Mouse (Mus musculus): Measurements from ENCODE around the gene Ankrd11. TPM values are rescaled to one million over a fixed set of nuclear protein-coding genes. Genes with fewer than 3 reads are reported as not detected.

The Ankrd11 gene
- polyA plus RNA-seq, 1 experiment from 2014 or later: 64.9 TPM

DNA sequence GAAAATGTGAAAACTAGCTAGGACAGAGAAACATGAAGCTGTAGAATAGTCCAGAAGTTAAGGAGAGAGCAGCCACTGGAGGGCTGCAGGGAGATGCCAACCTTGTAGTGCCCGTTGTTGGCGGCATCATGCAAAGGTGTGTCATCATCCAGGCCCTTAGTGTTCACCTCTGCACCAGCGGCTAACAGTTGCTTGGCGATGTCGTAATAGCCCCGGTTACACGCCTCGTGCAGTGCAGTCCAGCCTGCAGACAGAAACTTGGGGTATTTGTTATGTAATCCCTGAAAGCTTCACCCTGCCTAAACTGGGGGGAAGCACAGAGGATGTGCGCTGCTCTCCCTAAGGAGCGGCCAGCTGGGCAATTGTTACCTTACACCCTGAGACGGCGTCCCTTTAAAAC is 143.6 kb downstream of the Ankrd11 start:
- no peak for ATAC-seq (ENCODE audit: low FRiP score, low read depth)
- H3K27ac ChIP-seq (replicated peaks): no peak overlapping the region
- H3K4me2 ChIP-seq (replicated peaks): no peak overlapping the region
- H3K27me3 ChIP-seq: no peaks in the 10 kb centered on the region
- H3K36me3 ChIP-seq: peaks cover 68% of the 10 kb centered on the region
- 96% methylated on average over 12 of the region's 12 CpGs for WGBS
- no peak overlapping the region for H3K9ac ChIP-seq (replicated peaks)
- no peaks in the 10 kb centered on the region for H3K4me1 ChIP-seq
- no peak overlapping the region for H3K4me3 ChIP-seq
- no peaks in the 10 kb centered on the region for H3K9me3 ChIP-seq

DNA sequence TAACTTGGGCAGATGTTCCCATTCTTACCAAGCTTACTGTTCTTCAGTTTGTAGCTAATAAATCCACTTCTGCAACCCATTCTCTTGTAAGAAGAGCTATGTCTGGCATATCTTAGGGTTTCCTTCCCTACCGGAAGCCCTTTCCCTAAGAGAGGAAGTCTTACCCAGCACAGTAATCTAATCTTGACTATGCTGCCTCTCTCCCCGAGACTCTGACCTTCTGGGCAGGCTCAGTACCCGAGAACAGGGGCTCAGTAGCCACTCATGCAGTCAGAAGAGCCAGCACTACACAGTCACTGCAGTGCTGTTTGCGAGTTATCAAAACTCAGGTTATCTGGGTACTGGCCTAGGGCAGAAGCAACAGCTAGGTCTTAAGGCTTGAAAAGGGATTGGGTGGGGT is 144.1 kb downstream of the Ankrd11 start:
- Histone ChIP-seq H3K4me2 (replicated peaks) (no peak overlapping the region), H3K4me1 (no peaks in the 10 kb centered on the region), H3K4me3 (no peak overlapping the region), H3K9ac (replicated peaks) (no peak overlapping the region), H3K36me3 (peaks cover 72% of the 10 kb centered on the region), H3K27me3 (no peaks in the 10 kb centered on the region), H3K27ac (replicated peaks) (no peak overlapping the region), H3K9me3 (no peaks in the 10 kb centered on the region)
- ATAC-seq (ENCODE audit: low FRiP score, low read depth): no peak
- 89% methylated on average over 4 of the region's 4 CpGs for WGBS

DNA sequence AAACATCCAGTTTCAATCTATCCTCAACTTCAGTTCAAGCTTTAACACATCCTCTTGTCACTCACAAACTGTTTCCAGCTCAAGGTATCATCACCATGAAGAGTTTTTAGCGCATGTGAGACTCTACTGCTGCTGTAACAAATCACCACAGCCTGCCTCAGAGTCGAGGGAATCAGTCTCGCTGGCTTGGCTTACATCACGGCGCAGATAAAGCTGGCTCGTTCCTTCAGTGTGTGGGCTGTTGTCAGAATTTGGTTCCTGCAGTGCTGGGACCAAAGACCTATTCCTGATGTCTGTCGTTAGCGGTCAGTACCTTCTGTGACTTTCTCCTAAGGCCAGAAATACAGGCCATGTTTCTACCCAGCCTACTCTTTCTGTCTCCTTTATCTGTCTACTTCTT is 144.9 kb downstream of the Ankrd11 start:
- no peak for ATAC-seq (ENCODE audit: low FRiP score, low read depth)
- H3K4me3 ChIP-seq: no peak overlapping the region
- no peak overlapping the region for H3K27ac ChIP-seq (replicated peaks)
- WGBS: 90% methylated on average over 8 of the region's 8 CpGs
- no peaks in the 10 kb centered on the region for H3K9me3 ChIP-seq
- peaks cover 80% of the 10 kb centered on the region for H3K36me3 ChIP-seq
- no peaks in the 10 kb centered on the region for H3K4me1 ChIP-seq
- H3K27me3 ChIP-seq: no peaks in the 10 kb centered on the region
- H3K9ac ChIP-seq (replicated peaks): no peak overlapping the region
- no peak overlapping the region for H3K4me2 ChIP-seq (replicated peaks)

DNA sequence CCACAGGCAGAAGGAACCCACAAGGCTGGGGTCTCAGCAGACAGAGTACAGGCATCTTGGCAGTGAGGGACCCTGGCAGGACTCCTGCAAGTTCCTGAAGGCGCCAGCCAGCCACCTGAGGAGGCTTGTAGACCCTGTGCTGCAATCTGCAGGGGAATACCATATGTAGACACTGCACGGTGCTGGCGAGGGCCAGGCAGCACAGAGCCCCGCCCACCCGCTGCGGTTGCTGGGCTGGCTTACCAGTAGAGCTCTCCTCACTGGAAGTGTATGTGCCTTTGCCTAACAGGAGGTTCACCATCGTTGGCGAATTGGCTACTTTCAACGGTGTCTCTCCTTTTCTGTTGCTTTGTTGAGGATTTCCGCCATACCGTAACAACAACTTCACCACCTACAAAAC is 145.8 kb downstream of the Ankrd11 start:
- Histone ChIP-seq H3K27me3 (no peaks in the 10 kb centered on the region), H3K27ac (replicated peaks) (no peak overlapping the region), H3K9me3 (no peaks in the 10 kb centered on the region), H3K4me2 (replicated peaks) (no peak overlapping the region), H3K36me3 (peaks cover 89% of the 10 kb centered on the region), H3K9ac (replicated peaks) (no peak overlapping the region), H3K4me1 (no peaks in the 10 kb centered on the region), H3K4me3 (no peak overlapping the region)
- no peak for ATAC-seq (ENCODE audit: low FRiP score, low read depth)
- WGBS: 93% methylated on average over 11 of the region's 11 CpGs

DNA sequence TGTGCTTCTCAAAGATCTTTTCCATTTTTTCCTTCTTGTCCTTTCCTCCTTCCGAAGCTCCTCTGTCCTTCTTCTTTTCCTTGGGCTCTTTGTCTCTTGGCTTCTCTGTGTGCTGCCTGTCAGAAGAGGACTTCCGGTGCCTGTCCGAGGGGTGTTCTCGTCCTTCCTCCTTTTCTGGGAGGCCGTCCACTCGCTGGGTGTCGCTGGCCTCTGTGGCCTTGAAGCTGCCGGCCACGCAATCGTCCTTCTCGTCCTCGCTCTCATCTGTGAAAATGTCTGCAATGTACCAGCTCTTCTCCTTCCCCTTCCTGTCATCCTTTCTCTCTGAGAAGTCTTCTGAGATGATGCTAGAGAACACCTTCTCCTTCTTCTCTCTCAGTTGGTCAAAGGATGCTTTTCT is 148.6 kb downstream of the Ankrd11 start:
- H3K4me1 ChIP-seq: no peaks in the 10 kb centered on the region
- H3K27me3 ChIP-seq: no peaks in the 10 kb centered on the region
- ATAC-seq (ENCODE audit: low FRiP score, low read depth): no peak
- H3K9ac ChIP-seq (replicated peaks): no peak overlapping the region
- H3K4me2 ChIP-seq (replicated peaks): no peak overlapping the region
- no peak overlapping the region for H3K4me3 ChIP-seq
- WGBS: 93% methylated on average over 12 of the region's 12 CpGs
- H3K36me3 ChIP-seq: peaks cover 98% of the 10 kb centered on the region
- H3K9me3 ChIP-seq: no peaks in the 10 kb centered on the region
- no peak overlapping the region for H3K27ac ChIP-seq (replicated peaks)

DNA sequence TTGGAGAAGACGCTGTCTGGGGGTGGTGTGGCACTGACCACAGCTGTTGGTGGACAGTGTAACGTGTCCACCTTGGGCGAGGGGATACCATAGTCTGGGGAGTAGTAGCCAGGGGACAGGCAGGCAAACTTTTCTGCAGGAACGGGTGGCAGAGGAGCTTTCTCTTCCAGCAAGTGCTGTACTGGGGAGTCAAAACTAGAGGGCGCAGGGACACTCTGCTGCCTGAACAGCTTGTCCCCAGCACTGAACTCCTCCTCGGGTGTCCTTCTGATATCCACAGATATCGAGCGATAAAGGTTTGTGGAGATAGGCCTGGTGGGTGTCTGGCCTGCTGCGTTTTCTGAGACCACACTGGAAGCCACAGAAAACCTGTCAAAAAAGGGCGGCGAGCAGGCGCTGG is 150.6 kb downstream of the Ankrd11 start:
- H3K27ac ChIP-seq (replicated peaks): no peak overlapping the region
- H3K4me1 ChIP-seq: no peaks in the 10 kb centered on the region
- peaks cover 98% of the 10 kb centered on the region for H3K36me3 ChIP-seq
- no peak overlapping the region for H3K4me3 ChIP-seq
- H3K27me3 ChIP-seq: no peaks in the 10 kb centered on the region
- ATAC-seq (ENCODE audit: low FRiP score, low read depth): no peak
- H3K9ac ChIP-seq (replicated peaks): no peak overlapping the region
- no peaks in the 10 kb centered on the region for H3K9me3 ChIP-seq
- WGBS: 89% methylated on average over 12 of the region's 12 CpGs
- H3K4me2 ChIP-seq (replicated peaks): no peak overlapping the region

DNA sequence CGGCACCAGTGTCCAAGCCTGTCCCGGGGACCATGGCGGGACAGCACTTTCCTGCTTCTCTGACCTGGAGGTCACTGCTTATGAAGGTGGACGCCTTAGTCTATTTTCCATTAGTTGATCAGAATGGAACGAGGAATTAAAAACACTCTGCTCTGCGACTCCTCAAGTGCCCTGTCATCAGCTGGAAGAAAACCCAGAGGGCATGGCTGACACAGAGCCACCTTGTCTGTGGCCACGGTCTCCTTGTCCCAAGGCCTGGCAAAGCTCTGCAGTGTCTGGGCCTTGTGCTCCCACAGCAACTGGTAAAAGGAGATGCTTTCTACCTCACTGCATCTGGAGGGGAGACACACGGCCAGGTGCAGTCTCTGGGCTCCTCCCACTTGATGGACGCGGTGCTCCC is 158.4 kb downstream of the Ankrd11 start:
- H3K27ac ChIP-seq (replicated peaks): no peak overlapping the region
- no peaks in the 10 kb centered on the region for H3K9me3 ChIP-seq
- ATAC-seq (ENCODE audit: low FRiP score, low read depth): no peak
- WGBS: 93% methylated on average over 10 of the region's 10 CpGs
- H3K9ac ChIP-seq (replicated peaks): no peak overlapping the region
- H3K4me1 ChIP-seq: no peaks in the 10 kb centered on the region
- H3K27me3 ChIP-seq: no peaks in the 10 kb centered on the region
- H3K4me2 ChIP-seq (replicated peaks): no peak overlapping the region
- H3K4me3 ChIP-seq: no peak overlapping the region
- H3K36me3 ChIP-seq: peaks cover 74% of the 10 kb centered on the region

DNA sequence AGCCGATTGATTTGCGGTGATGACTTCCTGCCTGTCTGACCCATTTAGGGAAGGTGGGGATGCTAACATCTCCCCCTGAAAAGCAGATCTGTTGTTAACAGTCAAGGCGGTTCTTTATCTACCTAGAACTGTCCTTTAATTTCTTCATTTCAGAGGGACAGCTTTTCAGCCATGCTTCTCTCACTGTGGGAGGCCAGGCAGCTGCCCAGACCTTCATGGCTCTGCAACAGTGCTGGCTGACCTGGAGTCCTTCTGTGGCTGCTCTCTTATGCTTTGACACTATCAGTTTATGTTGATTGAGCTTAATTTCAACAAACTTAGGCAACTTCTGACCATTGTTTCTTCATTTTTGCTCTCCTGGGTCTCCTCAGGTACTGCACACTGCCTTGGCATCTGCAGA is 161.8 kb downstream of the Ankrd11 start:
- no peaks in the 10 kb centered on the region for H3K9me3 ChIP-seq
- no peak for ATAC-seq (ENCODE audit: low FRiP score, low read depth)
- 57% methylated on average over 3 of the region's 3 CpGs for WGBS
- H3K27me3 ChIP-seq: no peaks in the 10 kb centered on the region
- H3K9ac ChIP-seq (replicated peaks): no peak overlapping the region
- no peaks in the 10 kb centered on the region for H3K4me1 ChIP-seq
- no peak overlapping the region for H3K4me3 ChIP-seq
- no peak overlapping the region for H3K4me2 ChIP-seq (replicated peaks)
- H3K27ac ChIP-seq (replicated peaks): no peak overlapping the region
- H3K36me3 ChIP-seq: peaks cover 41% of the 10 kb centered on the region

DNA sequence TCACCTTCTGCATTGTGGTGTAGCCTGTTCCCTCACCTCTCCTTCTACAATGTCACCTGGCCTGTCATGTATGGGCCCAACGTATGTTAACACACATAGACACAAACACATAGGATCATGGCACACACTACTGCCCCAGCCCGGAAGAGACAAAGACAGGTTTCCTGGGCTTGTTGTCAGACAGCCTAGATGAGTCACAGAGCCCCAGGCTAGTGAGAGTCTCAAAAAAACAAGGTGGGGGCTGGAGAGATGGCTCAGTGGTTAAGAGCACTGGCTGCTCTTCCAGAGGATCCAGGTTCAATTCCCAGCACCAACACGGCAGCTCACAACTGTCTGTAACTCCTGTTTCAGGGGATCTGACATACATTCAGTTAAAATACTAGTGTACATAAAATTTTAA is 163.8 kb downstream of the Ankrd11 start:
- Histone ChIP-seq H3K4me2 (replicated peaks) (no peak overlapping the region), H3K36me3 (peaks cover 21% of the 10 kb centered on the region), H3K27ac (replicated peaks) (no peak overlapping the region), H3K9ac (replicated peaks) (no peak overlapping the region), H3K9me3 (no peaks in the 10 kb centered on the region), H3K4me3 (no peak overlapping the region), H3K27me3 (no peaks in the 10 kb centered on the region), H3K4me1 (no peaks in the 10 kb centered on the region)
- no peak for ATAC-seq (ENCODE audit: low FRiP score, low read depth)
- WGBS: 88% methylated on average over 3 of the region's 3 CpGs

DNA sequence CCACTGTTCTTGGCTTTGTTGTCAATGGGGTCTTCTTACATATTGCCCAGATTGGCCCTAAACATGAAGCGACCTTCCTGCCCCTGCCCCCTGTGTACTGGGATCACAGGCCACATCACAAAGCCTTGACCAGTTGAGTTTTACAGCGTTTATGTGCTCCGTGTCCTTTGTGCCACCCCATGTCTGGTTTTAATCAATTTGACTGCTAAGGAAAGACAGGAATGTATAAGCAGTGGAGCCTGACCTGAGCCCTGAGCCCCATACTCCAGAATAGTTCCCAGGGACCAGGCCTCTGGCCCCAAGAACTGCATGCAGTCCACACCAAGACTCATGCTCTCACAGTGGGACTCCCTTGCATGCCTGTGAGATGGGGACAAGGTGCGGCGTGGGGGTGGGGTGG is 166.9 kb downstream of the Ankrd11 start:
- no peak overlapping the region for H3K9ac ChIP-seq (replicated peaks)
- WGBS: 81% methylated on average over 5 of the region's 5 CpGs
- H3K27ac ChIP-seq (replicated peaks): no peak overlapping the region
- no peak overlapping the region for H3K4me3 ChIP-seq
- no peaks in the 10 kb centered on the region for H3K9me3 ChIP-seq
- no peak for ATAC-seq (ENCODE audit: low FRiP score, low read depth)
- peaks cover 5% of the 10 kb centered on the region for H3K27me3 ChIP-seq
- H3K4me1 ChIP-seq: 0 out of 2 replicates have a peak, but pooled peaks cover 4% of the 10 kb centered on the region
- no peaks in the 10 kb centered on the region for H3K36me3 ChIP-seq
- H3K4me2 ChIP-seq (replicated peaks): no peak overlapping the region

DNA sequence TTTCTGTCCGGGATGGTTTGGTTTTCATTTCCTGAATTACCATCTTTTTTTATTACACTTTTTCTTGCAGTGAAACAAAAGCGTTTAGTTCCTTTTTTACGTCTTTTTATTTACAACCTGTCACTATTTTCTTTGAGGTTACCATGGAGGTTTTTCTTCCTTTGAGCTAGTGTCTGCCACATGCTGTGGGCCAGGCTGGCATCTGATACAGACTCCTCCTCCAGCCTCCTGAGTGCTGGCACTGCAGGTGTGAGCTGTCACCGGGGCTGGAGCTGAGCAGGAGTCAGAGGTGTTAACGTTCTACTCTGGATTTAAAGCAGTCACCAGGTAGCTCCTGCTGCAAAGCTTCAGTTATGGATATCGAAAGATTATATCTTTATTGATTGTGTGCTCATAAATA is 168.9 kb downstream of the Ankrd11 start:
- Histone ChIP-seq H3K9me3 (no peaks in the 10 kb centered on the region), H3K27ac (replicated peaks) (no peak overlapping the region), H3K27me3 (peaks cover 13% of the 10 kb centered on the region), H3K4me3 (no peak overlapping the region), H3K4me2 (replicated peaks) (no peak overlapping the region), H3K4me1 (0 out of 2 replicates have a peak, but pooled peaks cover 5% of the 10 kb centered on the region), H3K36me3 (no peaks in the 10 kb centered on the region), H3K9ac (replicated peaks) (no peak overlapping the region)
- WGBS: 62% methylated on average over 6 of the region's 6 CpGs
- ATAC-seq (ENCODE audit: low FRiP score, low read depth): no peak

DNA sequence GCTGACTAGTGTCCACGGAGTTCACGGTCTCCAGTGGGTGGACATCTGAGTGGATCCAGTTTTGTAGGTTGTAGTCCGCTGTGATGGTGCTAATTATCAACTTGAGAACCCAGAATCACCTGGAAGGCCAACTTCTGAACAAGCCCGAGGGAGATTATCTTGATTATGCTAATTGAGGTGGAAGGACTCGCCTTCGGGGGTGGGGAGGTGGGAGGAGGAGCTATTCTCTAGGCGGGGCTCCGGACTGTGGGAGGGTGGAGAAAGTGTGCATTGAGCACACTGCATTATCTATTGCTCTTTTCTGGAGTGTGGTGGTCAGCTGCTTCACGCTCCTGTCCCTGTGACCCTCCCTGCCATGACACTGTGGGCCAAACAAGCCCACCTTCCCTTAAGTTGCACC is 170.4 kb downstream of the Ankrd11 start:
- Histone ChIP-seq H3K36me3 (no peaks in the 10 kb centered on the region), H3K9me3 (no peaks in the 10 kb centered on the region), H3K27ac (replicated peaks) (no peak overlapping the region), H3K4me2 (replicated peaks) (no peak overlapping the region), H3K4me1 (0 out of 2 replicates have a peak, but pooled peaks cover 5% of the 10 kb centered on the region), H3K9ac (replicated peaks) (no peak overlapping the region), H3K27me3 (peaks cover 13% of the 10 kb centered on the region), H3K4me3 (no peak overlapping the region)
- no peak for ATAC-seq (ENCODE audit: low FRiP score, low read depth)
- WGBS: 60% methylated on average over 9 of the region's 9 CpGs

DNA sequence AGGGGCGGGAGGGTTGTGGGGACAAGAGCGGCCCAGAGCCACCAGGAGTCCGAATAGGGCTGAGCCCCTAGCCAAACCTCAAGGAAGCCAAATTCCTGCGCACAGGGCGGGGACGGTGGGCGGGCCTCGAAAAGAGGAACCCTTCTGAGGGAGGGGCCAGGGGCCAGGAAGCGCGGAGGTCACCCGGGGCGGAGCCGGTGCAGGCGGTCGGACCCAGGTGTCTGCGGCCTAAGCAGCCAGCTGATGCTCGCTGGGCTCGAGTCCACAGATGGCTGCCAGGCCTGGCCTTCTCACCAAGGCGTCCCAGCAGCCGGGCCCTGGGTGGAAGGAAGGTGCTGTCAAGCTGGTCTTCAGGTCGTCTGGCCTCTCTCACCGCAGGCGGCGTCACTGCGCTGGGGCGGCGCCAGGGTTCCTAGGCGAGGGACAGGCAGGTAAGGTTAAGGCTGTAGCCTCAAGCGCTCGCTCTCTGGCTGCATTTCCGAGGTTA is 171.7 kb downstream of the Ankrd11 start:
- WGBS: 16% methylated on average over 31 of the region's 31 CpGs
- no peak overlapping the region for H3K4me3 ChIP-seq

More for the DNA sequence above, 171.7 kb downstream of the Ankrd11 start:
- H3K36me3 ChIP-seq: no peaks in the 10 kb centered on the region
- H3K9me3 ChIP-seq: peaks cover 8% of the 10 kb centered on the region
- no peak for ATAC-seq (ENCODE audit: low FRiP score, low read depth)
- no peak overlapping the region for H3K27ac ChIP-seq (replicated peaks)
- no peak overlapping the region for H3K9ac ChIP-seq (replicated peaks)
- H3K4me2 ChIP-seq (replicated peaks): no peak overlapping the region; the same call in 1 of the 2 replicates
- peaks cover 13% of the 10 kb centered on the region for H3K27me3 ChIP-seq
- H3K4me1 ChIP-seq: 0 out of 2 replicates have a peak, but pooled peaks cover 5% of the 10 kb centered on the region
